Mouse (Mus musculus) spleen, adult 2 months (tissue): ENCODE data around the gene Zfp618.

ENCODE experiments used
- CTCF ChIP-seq: fragments of 200-500 bp; IDR thresholded peaks from 2 replicates; pipeline ENCODE4 v1.5.1; 2011; ENCODE audit warnings: mild to moderate bottlenecking, inconsistent platforms; ENCODE audit not compliant: insufficient read depth, insufficient read length, insufficient replicate concordance; ENCODE audit errors: extremely low read depth
- POLR2A ChIP-seq: fragments of 200-500 bp; IDR thresholded peaks from 2 replicates; pipeline ENCODE4 v1.6.1; 2011; ENCODE audit warnings: low read depth, low read length, inconsistent platforms

- TF ChIP-seq CTCF (no peak), POLR2A (no peak)
These were observed 71.4 kb downstream of the Zfp618 start for GRCm38 (mm10) chr4:63036790-63037189.
